Mouse (Mus musculus) gastrocnemius, adult 8-10 months (tissue): ENCODE results near the gene Ctsm. TPM values are rescaled to one million over a fixed set of nuclear protein-coding genes. Genes with fewer than 3 reads are reported as not detected.
"Not testable (repeated sequence)": the region's sequence is repeated elsewhere in the genome, so short reads cannot be mapped to it uniquely, and the experiment has no call there.

Experiments used
- DNase-seq, 2 experiments: peaks; one replicate each; pipeline ENCODE4 v3.0.0; 2022; ENCODE audit warnings: low spot score in 2 of 2
- total RNA-seq, 4 experiments: library from RNA; stranded (reverse); gene quantifications; 2 replicates each; pipeline ENCODE4 v1.2.4; 2022

The Ctsm gene
- total RNA-seq = not detected

GRCm38 (mm10) chr13:61541631-61542030, at the start of gene Ctsm:
Gene Ctsm (minus strand): TSS chr13:61541839.
- DNase-seq = no peak

- DNase-seq = no peak
These were observed 28.4 kb upstream of the Ctsm start, which contains the start of gene Cts3 for GRCm38 (mm10) chr13:61570027-61570426. Gene Cts3 (minus strand): TSS chr13:61570127.

GRCm38 (mm10) chr13:61568074-61568473, 26.4 kb upstream of the Ctsm start, which contains the start of gene Gm49352:
Gene Gm49352 (minus strand): TSS chr13:61568174.
- DNase-seq = not testable (repeated sequence)

Other genes starting within 250 kb of the Ctsm start
- not detected for gene Cts7, start 183.6 kb downstream of the Ctsm start, total RNA-seq
- not detected for gene Gm49352, start 26.3 kb upstream of the Ctsm start, total RNA-seq
- not detected for gene Cts3, start 28.3 kb upstream of the Ctsm start, total RNA-seq